Mouse (Mus musculus) cerebellum, adult 2 months (tissue): Measurements from ENCODE around the gene Nlrp3. TPM values are rescaled to one million over a fixed set of nuclear protein-coding genes. Genes with fewer than 3 reads are reported as not detected.
"Not testable (repeated sequence)": the region's sequence is repeated elsewhere in the genome, so short reads cannot be mapped to it uniquely, and the experiment has no call there.

Source experiments
- DNase-seq, 2 experiments: peaks; one replicate each; pipeline ENCODE4 v3.0.0; 2021
- H3K27ac ChIP-seq: fragments of 200-500 bp; 2 replicates; pipeline ENCODE4 v1.5.1; 2012; ENCODE audit warnings: low read length, control low read depth, inconsistent platforms; ENCODE audit not compliant: insufficient read depth
- H3K27me3 ChIP-seq: fragments of 200-500 bp; 2 replicates; pipeline ENCODE4 v1.6.1; 2012; ENCODE audit warnings: inconsistent platforms, mild to moderate bottlenecking, low read length, moderate library complexity; ENCODE audit not compliant: control insufficient read depth, insufficient read depth
- H3K4me1 ChIP-seq: fragments of 200-500 bp; 2 replicates; pipeline ENCODE4 v1.6.1; 2011; ENCODE audit warnings: low read length; ENCODE audit not compliant: control insufficient read depth, insufficient read depth
- H3K4me3 ChIP-seq: fragments of 200-500 bp; replicated peaks from 2 replicates; pipeline ENCODE3; 2011; ENCODE audit warnings: mild to moderate bottlenecking, low read depth, low read length, control low read depth; ENCODE audit not compliant: insufficient read depth
- CTCF ChIP-seq: fragments of 200-500 bp; IDR thresholded peaks from 2 replicates; pipeline ENCODE4 v1.5.1; 2011; ENCODE audit warnings: low read depth, mild to moderate bottlenecking, control low read depth, low read length, moderate library complexity, borderline replicate concordance; ENCODE audit not compliant: insufficient read depth
- POLR2A ChIP-seq: fragments of 200-500 bp; IDR thresholded peaks from 2 replicates; pipeline ENCODE4 v1.6.1; 2011; ENCODE audit warnings: low read length, control low read depth, borderline replicate concordance; ENCODE audit not compliant: insufficient read depth
- whole genome bisulfite sequencing: fragments of 180-500 bp; shearing (Covaris S2); methylation state at CpG from one replicate; pipeline ENCODE4 v1.1.7; 2018; 5-methylcytosine and 5-hydroxymethylcytosine counted together
- polyA plus RNA-seq: library from polyadenylated mRNA; depleted of rRNA; stranded (reverse); fragments of >200 nt; gene quantifications from 2 replicates; pipeline ENCODE4 v1.2.3, GENCODE M21; 2012

Nlrp3 gene
- polyA plus RNA-seq, 1 experiment, result 0.26 TPM

GRCm38 (mm10) chr11:59562837-59563236 lies 21.5 kb downstream of the Nlrp3 start:
- no peak overlapping the region for H3K27ac ChIP-seq
- TF ChIP-seq POLR2A (no peak), CTCF (no peak)
- no peaks in the 10 kb centered on the region for H3K4me1 ChIP-seq
- WGBS, result 56% methylated on average over 9 of the region's 9 CpGs
- no peaks in the 10 kb centered on the region for H3K27me3 ChIP-seq
- DNase-seq, result no peak
- no peak overlapping the region for H3K4me3 ChIP-seq

DNA sequence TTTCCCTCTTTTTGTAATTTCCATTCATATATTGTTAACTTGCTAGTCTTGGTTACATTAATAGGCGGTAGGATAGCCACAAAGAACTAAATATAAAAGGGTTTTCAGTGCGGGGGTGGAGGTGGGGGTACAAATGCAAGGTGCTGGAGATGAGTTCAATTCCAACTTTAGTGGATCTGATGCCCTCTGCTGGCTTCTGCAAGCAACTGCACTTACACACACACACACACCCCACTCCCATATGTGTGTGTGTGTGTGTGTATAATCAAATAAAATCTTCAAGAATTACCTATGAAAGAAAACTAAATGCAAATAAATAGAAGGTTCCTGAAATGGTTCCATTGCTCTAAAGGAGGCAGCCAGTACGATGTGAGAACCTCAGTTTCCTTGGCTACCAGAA lies 27.9 kb downstream of the Nlrp3 start:
- no peaks in the 10 kb centered on the region for H3K4me1 ChIP-seq
- no peak overlapping the region for H3K27ac ChIP-seq
- no peaks in the 10 kb centered on the region for H3K27me3 ChIP-seq
- no peak overlapping the region for H3K4me3 ChIP-seq
- TF ChIP-seq CTCF, result peak; percentile 69; the same call in 1 of the 2 replicates
- TF ChIP-seq POLR2A, result no peak
- DNase-seq, result peak in 1 of 2 experiments; percentile 18
- WGBS, result 59% methylated on average over 3 of the region's 3 CpGs

DNA sequence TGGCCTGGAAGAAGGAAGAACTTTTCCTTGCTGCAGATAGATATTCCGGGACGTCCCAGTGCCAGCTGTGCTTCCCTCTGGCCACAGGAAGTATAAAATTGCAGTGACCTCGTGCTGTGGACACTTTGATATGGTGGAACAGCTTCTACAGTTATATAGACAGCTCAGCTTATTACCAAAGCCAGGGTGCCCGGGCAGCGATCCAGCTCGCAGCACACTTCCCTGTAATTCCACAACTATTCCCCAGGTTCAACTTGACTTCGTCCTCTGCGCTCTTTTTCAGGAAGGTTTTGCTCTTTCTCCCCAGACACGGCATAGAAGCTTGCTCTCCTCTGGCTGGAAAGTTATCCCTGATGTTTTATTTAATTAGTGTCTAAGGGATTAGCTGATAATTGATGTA lies 34.4 kb downstream of the Nlrp3 start:
- 61% methylated on average over 9 of the region's 9 CpGs for WGBS
- Histone ChIP-seq H3K4me1 (no peaks in the 10 kb centered on the region), H3K27me3 (no peaks in the 10 kb centered on the region; the same call in 1 of the 2 replicates), H3K27ac (no peak overlapping the region), H3K4me3 (no peak overlapping the region)
- no peak for TF ChIP-seq CTCF
- TF ChIP-seq POLR2A, result no peak
- no peak for DNase-seq

DNA sequence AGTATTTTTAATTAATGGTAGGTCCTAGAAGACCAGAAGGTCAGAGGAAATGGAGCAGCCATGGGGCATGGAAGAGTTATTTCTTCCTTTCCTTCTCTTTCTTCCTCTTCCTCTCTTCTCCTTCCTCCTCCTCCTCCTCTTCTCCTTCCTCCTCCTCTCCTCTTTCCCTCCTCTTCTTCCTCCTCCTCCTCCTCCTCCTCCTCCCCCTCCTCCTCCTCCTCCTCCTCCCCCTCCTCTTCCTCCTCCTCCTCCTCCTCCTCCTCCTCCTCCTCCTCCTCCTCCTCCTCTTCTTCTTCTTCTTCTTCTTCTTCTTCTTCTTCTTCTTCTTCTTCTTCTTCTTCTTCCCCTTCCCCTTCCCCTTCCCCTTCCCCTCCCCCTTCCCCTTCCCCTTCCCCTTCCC lies 34.8 kb downstream of the Nlrp3 start, which contains the start of gene Olfr222:
Gene Olfr222 (minus strand): TSS at position 101 of the 400 bp plus-strand sequence.
- H3K4me1 ChIP-seq, H3K4me3 ChIP-seq, H3K27ac ChIP-seq, H3K27me3 ChIP-seq, DNase-seq: not testable (repeated sequence)

DNA sequence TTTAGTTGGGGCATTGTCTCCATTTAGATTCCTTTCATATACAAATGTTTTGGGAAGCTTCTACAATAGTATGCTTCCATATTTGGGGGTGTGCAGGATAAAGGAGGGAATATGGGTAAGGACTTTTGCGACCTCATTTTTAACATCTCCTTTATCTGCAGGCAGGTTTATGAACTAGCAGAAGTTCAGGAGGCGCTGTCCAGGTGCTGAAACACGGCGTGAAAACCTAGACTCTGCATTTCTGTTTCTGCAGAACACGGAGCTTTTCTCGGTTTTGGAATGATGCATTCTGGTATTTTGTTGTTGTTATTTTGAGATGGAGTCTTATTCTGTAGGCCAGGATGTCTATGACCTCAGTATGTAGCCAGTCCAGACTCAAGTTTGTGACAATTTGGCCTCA lies 43.2 kb downstream of the Nlrp3 start:
- Histone ChIP-seq H3K27me3 (no peaks in the 10 kb centered on the region), H3K4me3 (no peak overlapping the region), H3K4me1 (no peaks in the 10 kb centered on the region; the same call in 1 of the 2 replicates), H3K27ac (no peak overlapping the region)
- no peak for DNase-seq
- TF ChIP-seq POLR2A (no peak), CTCF (no peak)
- 41% methylated on average over 6 of the region's 6 CpGs for WGBS

DNA sequence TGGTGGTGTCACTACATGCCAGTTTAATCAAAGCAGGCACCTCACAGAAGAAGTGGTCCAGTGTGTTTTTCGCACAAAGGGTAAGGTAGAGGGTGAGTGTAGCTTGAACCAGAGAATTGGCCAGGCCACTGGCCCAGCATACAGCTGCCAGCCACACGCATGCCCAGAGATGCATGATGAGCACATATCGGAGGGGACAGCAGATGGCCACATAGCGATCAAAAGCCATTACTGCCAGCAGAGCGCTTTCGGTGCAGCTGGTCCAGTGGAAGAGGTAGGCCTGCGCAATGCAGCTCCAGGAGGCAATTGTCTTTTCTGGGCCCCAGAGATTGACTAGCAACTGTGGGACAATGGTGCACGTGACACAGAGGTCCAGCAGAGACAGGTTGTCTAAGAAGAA lies 48.1 kb downstream of the Nlrp3 start:
- Histone ChIP-seq H3K4me3 (no peak overlapping the region), H3K27me3 (no peaks in the 10 kb centered on the region), H3K4me1 (no peaks in the 10 kb centered on the region; the same call in 1 of the 2 replicates), H3K27ac (no peak overlapping the region)
- TF ChIP-seq POLR2A, result no peak
- TF ChIP-seq CTCF, result no peak
- WGBS, result 17% methylated on average over 8 of the region's 8 CpGs
- no peak for DNase-seq

GRCm38 (mm10) chr11:59593189-59593588 lies 51.8 kb downstream of the Nlrp3 start, which contains the start of gene Olfr223:
Gene Olfr223, minus strand, starts transcription at chr11:59593289.
- no peak for DNase-seq
- Histone ChIP-seq H3K4me1 (no peaks in the 10 kb centered on the region; the same call in 1 of the 2 replicates), H3K27me3 (no peaks in the 10 kb centered on the region), H3K4me3 (no peak within 1 kb of the TSS), H3K27ac (no peak within 1 kb of the TSS)
- WGBS, result 87% methylated on average over 6 of the region's 6 CpGs
- no peak for TF ChIP-seq CTCF
- TF ChIP-seq POLR2A, result no peak

DNA sequence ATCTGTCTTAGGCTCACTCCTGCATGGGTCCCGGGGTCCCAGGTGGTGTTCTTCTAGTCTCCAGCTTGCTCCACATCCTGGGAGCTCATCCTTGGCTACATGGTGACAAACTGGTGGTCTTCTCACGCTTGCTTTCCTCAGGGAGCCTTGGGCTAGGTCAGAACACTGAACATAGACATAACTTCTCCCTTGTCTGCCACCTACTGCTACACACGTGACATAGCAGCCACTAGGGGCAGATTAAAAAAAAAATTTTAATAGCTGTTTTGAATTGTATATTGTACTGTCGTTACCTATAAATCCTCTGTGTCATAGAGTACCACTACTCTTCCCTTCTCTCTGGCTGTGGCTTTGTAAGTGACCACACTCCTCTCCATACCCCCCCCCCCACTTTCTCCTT lies 54.7 kb downstream of the Nlrp3 start:
- Histone ChIP-seq H3K27me3 (no peaks in the 10 kb centered on the region), H3K4me3 (no peak overlapping the region), H3K4me1 (no peaks in the 10 kb centered on the region), H3K27ac (no peak overlapping the region)
- WGBS, result 42% methylated on average over 4 of the region's 4 CpGs
- no peak for DNase-seq
- 0 out of 2 replicates have a peak, but pooled peaks have one; percentile 20 for TF ChIP-seq CTCF
- no peak for TF ChIP-seq POLR2A
